Mouse (Mus musculus): ENCODE data around the gene Aknad1. TPM values are rescaled to one million over a fixed set of nuclear protein-coding genes. Genes with fewer than 3 reads are reported as not detected.
A peak's percentile ranks its signal among the peaks of the same experiment; 100 is the strongest.

Aknad1 gene
- total RNA-seq, 2 experiments from 2014 or later: 0.06 to 0.08 TPM

- DNase-seq: no peak
- peak overlapping the region; percentile 69 for H3K27ac ChIP-seq
- peak overlapping the region; percentile 83 for H3K4me3 ChIP-seq
- intact Hi-C loops (cut with DNase I): loop anchor here (5.0 kb wide), 1 partner anchor 51 kb away; no protein-coding TSS in a partner anchor
- peak; percentile 47; the same call in 1 of the 2 replicates for TF ChIP-seq CTCF (IDR thresholded peaks at IDR 0.05)
Measured at GRCm38 (mm10) chr3:108721076-108721991, 18.1 kb upstream of the Aknad1 start.

- TF ChIP-seq CTCF (IDR thresholded peaks at IDR 0.05): no peak
- intact Hi-C loops (cut with DNase I): loop anchor here (5.0 kb wide), 1 partner anchor 50 kb away; no protein-coding TSS in a partner anchor
- peak; percentile 97 for DNase-seq
- peak within 1 kb of the TSS; percentile 69 for H3K27ac ChIP-seq
- peak within 1 kb of the TSS; percentile 83 for H3K4me3 ChIP-seq
Measured at GRCm38 (mm10) chr3:108722036-108722872, 17.2 kb upstream of the Aknad1 start, which contains the start of gene Gpsm2. TSS of gene Gpsm2 (minus strand) at chr3:108722309.

GRCm38 (mm10) chr3:108726413-108726812 lies 13.0 kb upstream of the Aknad1 start:
- Histone ChIP-seq H3K27ac (no peak overlapping the region), H3K4me3 (no peak overlapping the region)
- TF ChIP-seq CTCF (IDR thresholded peaks at IDR 0.05): no peak
- intact Hi-C loops (cut with DNase I): no loop called here
- DNase-seq: no peak

- no peak for DNase-seq
- no peak overlapping the region for H3K4me3 ChIP-seq
- intact Hi-C loops (cut with DNase I): no loop called here
- no peak overlapping the region for H3K27ac ChIP-seq
- TF ChIP-seq CTCF (IDR thresholded peaks at IDR 0.05): no peak
Measured at GRCm38 (mm10) chr3:108727344-108727743, 12.1 kb upstream of the Aknad1 start.

GRCm38 (mm10) chr3:108727776-108728175 lies 11.7 kb upstream of the Aknad1 start:
- no peak for DNase-seq
- Histone ChIP-seq H3K4me3 (no peak overlapping the region), H3K27ac (no peak overlapping the region)
- intact Hi-C loops (cut with DNase I): no loop called here
- no peak for TF ChIP-seq CTCF (IDR thresholded peaks at IDR 0.05)

GRCm38 (mm10) chr3:108730316-108730715 lies 9.1 kb upstream of the Aknad1 start:
- no peak overlapping the region for H3K27ac ChIP-seq
- no peak overlapping the region for H3K4me3 ChIP-seq
- DNase-seq: no peak
- TF ChIP-seq CTCF (IDR thresholded peaks at IDR 0.05): no peak
- intact Hi-C loops (cut with DNase I): no loop called here

- intact Hi-C loops (cut with DNase I): no loop called here
- H3K27ac ChIP-seq: no peak overlapping the region
- TF ChIP-seq CTCF (IDR thresholded peaks at IDR 0.05): no peak
- H3K4me3 ChIP-seq: no peak overlapping the region
- DNase-seq: no peak
Measured at GRCm38 (mm10) chr3:108737761-108738160, 1.7 kb upstream of the Aknad1 start.

- intact Hi-C loops (cut with DNase I): no loop called here
- Histone ChIP-seq H3K4me3 (no peak overlapping the region), H3K27ac (no peak overlapping the region)
- no peak for TF ChIP-seq CTCF (IDR thresholded peaks at IDR 0.05)
- no peak for DNase-seq
Measured at GRCm38 (mm10) chr3:108744060-108744459, 4.6 kb downstream of the Aknad1 start.

- DNase-seq: no peak
- intact Hi-C loops (cut with DNase I): no loop called here
- no peak for TF ChIP-seq CTCF (IDR thresholded peaks at IDR 0.05)
- Histone ChIP-seq H3K27ac (no peak overlapping the region), H3K4me3 (no peak overlapping the region)
Measured at GRCm38 (mm10) chr3:108751061-108751460, 11.6 kb downstream of the Aknad1 start.

- no peak for DNase-seq
- no peak for TF ChIP-seq CTCF (IDR thresholded peaks at IDR 0.05)
- Histone ChIP-seq H3K27ac (no peak overlapping the region), H3K4me3 (no peak overlapping the region)
- intact Hi-C loops (cut with DNase I): no loop called here
Measured at GRCm38 (mm10) chr3:108751691-108752090, 12.2 kb downstream of the Aknad1 start.

- no peak overlapping the region for H3K4me3 ChIP-seq
- intact Hi-C loops (cut with DNase I): no loop called here
- DNase-seq: no peak
- H3K27ac ChIP-seq: no peak overlapping the region
- no peak for TF ChIP-seq CTCF (IDR thresholded peaks at IDR 0.05)
Measured at GRCm38 (mm10) chr3:108754541-108754940, 15.1 kb downstream of the Aknad1 start.

GRCm38 (mm10) chr3:108755542-108755941 lies 16.1 kb downstream of the Aknad1 start:
- intact Hi-C loops (cut with DNase I): no loop called here
- no peak overlapping the region for H3K4me3 ChIP-seq
- TF ChIP-seq CTCF (IDR thresholded peaks at IDR 0.05): no peak
- DNase-seq: no peak
- no peak overlapping the region for H3K27ac ChIP-seq

GRCm38 (mm10) chr3:108756131-108756530 lies 16.7 kb downstream of the Aknad1 start:
- Histone ChIP-seq H3K4me3 (no peak overlapping the region), H3K27ac (no peak overlapping the region)
- DNase-seq: no peak
- TF ChIP-seq CTCF (IDR thresholded peaks at IDR 0.05): no peak
- intact Hi-C loops (cut with DNase I): no loop called here
